Mouse (Mus musculus): ENCODE data around the gene Cpm. TPM values are rescaled to one million over a fixed set of nuclear protein-coding genes. Genes with fewer than 3 reads are reported as not detected.

Cpm gene
- total RNA-seq, 4 experiments from 2014 or later = 1.3 to 2.2 (median 1.5) TPM

DNA sequence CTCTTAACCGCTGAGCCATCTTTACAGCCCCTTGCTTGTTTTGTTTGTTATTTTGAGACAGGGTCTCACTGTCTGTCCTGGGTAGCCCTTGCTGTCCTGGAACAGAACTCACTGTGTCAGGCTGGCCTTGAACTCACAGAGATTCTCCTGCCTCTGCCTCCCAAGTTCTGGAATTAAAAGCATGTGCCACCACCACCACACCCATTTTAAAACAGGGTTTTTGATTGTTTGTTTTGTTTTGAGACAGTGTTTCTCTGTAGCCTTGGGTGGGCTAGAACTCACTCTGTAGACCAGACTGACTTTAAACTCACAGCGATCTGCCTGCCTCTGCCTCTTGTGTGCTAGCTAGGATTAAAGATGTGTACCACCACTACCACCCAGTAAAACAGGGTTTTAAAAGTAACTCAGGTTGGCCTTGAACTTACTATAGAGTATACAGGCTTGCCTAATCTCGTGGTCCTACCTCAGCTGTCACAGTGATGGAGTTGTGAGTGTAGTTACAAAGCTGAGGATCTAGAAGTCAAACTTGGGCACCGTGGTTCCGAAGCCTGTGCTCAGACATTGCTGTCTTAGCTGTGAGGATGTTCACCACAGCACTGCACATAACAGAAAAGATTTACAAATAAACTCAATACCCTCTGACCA, 4.4 kb downstream of the Cpm start:
- DNase-seq (ENCODE audit: low spot score in 2 of 2) = no peak

GRCm38 (mm10) chr10:117634323-117635030, 5.2 kb downstream of the Cpm start:
- no peak for DNase-seq (ENCODE audit: low spot score in 2 of 2)

DNA sequence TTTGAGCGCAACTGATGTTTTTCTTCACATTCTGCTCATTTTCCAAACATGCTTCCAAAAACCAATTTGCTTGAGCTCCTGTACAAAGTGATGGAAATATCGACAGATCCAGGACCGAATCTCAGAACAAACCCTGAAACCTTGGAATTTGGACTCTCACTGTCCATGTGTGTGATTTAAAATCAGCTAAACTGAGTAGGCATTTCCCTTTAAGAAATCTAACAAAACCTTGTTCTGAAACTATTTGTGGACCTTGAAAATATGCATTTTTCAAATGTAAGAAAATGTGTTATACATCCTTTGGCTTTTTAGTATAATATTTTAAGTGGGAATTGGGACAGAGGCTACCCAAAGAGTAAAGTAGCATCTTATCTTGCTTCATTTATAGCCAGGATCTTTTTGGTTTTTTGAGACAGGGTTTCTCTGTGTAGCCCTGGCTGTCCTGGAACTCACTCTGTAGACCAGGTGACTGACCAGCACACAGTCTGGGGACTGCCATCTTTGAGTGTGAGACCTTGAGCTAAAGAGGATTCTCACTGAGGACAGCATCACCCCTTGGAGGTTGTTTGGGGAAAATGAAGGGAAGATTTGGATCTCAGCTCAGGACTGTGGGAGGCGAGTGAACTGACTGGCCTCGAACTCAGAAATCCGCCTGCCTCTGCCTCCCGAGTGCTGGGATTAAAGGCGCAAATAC, 5.9 kb downstream of the Cpm start:
- DNase-seq (ENCODE audit: low spot score in 2 of 2) = no peak

DNA sequence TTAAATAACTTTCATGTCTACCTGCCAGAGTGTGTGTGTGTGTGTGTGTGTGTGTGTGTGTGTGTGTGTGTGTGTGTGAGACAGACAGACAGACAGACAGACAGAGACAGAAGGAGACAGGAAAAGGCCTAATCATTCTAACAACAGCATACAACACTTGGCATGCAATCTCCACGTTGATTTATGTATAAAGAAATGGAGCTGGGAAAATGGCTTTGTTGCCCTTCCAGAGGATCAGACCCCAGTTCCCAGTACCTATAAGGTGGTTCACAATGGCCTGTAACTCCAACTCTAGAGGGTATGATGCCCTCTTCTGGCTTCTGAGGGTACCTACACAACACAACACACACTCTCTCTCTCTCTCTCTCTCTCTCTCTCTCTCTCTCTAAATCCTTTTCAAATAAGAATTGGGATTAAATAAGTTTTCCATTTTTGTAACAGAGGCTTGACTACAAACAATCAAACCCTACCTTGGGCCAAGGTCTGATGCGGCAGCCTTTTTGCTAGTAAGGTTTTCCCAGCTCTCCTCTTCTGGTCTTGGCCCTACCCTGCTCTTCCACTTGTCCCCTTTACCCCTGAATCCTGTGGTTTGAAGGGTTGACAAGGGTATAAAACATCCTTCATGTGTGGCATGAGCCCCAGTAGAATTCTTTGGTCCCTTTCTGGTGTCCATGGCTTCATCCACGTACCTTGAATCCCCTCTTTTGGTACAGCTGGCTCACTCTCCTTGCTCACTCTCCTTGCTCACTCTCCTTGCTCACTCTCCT, 6.7 kb downstream of the Cpm start:
- DNase-seq (ENCODE audit: low spot score in 2 of 2) = no peak

DNA sequence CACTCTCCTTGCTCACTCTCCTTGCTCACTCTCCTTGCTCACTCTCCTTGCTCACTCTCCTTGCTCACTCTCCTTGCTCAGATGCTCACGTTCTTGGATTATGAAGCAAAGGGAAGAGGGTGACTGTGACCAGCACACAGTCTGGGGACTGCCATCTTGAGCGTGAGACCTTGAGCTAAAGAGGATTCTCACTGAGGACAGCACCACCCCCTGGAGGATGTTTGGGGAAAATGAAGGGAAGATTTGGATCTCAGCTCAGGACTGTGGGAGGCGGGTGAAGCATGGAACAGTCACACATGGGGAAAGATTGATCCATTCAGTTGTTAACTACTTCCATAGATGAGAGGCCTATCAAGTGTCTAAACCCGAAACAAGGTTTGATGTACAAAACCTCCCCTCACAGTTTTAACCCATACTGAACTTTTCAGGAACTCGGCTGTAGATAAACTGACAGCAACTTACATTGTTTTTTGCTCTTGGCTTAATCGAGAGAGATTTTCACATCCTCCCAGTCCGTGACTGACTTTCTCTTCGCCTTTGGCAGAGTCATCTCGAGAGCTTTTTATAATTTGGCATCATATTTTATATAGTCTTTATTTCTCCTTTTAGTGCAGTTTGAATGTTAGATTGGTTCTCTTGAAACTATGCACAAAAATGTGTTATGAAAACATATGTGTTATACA, 7.9 kb downstream of the Cpm start:
- no peak for DNase-seq (ENCODE audit: low spot score in 2 of 2)

DNA sequence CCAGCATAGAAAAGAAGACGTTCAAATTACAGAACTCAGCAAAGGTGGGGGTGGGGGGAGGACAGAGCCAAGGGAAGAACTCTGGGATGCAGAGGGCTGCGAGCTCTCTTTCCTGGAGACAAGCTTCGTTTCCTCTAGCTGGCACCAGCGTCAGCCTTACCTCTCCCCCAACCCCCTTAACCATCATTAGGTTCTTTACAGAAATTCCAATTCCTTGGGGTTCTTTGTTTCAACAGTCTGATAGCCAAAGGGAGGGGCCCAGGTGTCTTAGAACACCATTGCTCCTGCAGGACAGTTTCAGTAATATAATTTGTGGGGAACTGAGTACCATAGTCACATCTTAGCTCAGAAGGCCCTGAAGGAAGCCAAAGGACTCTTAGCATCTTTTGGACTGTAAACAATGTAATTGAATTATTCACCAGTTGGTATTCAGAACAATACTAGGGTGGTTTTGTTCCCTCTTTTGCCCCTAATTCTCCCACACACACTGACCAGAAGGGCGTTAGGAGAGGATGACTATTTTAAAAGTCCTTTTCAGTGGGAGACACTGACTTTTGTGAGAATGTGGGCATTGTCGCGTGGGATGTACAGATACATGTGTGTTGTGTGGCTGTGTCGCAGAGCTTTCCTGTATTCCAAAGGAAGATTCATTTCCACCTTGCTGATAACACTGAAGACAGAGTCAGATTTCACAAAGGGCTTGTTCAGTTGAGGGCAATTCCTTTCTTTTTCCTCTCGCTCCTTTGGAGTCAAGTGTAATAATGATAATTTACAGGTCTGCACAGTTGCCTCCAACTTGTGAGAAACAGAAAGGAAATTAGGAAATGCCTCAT, 8.7 kb downstream of the Cpm start:
- no peak for DNase-seq (ENCODE audit: low spot score in 2 of 2)

DNA sequence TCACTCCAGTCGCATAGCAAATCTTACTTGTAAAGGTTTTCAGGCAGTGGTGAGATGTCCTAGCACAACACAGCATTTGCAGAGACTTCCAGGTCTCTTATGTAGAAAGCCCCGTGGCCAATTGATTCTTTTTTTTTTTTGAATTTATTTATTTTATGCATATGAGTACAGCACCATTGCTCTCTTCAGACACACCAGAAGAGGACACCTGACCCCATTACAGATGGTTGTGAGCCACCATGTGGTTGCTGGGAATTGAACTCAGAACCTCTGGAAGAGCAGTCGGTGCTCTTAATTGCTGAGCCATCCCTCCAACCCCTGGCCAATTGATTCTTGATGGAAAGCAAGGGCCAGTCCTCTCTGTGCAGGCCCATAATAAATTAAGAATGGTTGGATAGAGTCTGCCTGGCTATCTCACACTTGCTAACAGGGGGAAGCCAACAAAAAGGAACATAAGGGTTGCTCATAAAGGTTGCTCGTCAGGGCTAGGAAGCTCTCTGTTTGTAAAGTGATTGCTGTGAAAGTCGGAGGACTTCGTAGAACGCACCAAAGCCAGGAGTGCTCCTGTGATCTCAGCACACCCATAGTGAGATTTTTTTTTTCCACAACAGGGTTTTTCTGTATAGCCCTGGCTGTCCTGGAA, 9.4 kb downstream of the Cpm start:
- DNase-seq (ENCODE audit: low spot score in 2 of 2) = no peak

DNA sequence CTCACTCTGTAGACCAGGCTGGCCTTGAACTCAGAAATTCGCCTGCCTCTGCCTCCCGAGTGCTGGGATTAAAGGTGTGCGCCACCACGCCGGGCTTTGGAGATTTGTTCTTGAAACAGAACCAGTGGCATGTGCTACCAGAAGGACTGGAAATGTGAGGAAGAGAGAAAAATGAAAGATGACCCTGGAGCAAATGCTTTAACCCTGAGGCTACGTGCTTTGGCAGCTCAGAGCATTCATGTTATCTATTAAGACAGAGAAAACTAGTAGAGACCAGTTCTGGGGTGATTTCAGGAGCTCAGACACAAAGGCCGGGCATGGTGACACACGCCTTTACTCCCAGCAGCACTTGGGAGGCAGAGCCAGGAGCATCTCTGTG, 9.9 kb downstream of the Cpm start:
- no peak for DNase-seq (ENCODE audit: low spot score in 2 of 2)

DNA sequence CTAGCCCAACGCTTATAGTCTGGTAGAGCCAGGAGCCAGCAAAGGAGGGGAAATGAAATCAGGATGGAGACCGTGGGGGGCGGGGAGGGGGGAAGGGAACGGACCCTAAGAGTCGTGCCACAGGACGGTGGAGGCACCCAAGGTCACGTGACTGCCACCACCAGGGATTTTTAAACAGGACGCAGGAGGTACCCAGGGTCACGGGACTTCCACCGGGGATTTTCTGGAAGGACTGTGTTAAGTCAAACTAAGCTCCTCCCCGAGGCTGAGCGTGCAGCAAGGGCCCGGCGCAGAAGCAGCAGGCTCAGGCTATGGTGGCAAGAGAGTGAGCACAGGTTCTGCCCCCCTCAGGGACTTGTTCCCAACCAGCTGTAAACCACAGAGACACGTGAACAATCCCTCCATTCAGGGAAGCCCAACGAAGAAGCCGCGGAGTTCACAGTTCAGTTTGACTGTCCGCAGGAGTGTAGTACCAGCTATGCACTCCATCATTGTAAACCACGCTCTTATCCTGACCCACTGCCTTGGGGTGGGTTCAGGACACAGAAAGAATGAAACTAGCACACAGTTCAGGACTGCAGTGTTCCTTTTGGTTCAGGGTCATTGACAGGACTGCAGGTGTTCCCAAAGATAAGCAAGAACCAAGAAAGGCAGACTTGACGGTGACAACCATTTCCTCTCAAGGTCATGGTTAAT, 10.7 kb downstream of the Cpm start:
- DNase-seq (ENCODE audit: low spot score in 2 of 2) = no peak

DNA sequence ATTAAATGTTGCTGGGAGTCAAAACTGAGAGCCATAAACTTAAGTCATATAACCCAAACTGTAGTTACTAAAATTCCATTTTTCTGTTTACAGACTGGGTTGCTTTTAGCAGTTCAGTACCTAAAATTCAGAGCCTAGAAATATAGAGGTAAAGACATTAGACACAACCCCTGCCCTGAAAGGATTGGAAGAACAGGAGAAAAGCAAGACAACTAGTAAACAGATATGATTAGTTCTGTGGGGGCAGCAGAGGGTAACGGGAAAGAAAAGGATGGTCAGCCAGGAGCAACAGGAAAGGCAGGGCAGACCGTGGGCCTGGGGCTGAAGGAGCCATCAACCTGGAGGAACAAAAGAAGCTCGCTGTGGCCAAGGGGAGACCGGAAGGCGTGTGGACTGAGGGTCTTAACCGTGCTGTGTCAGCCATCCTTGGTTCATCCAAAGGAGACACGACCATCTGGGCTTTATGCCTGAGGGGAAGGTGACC, 11.3 kb downstream of the Cpm start:
- no peak for DNase-seq (ENCODE audit: low spot score in 2 of 2)

GRCm38 (mm10) chr10:117641400-117642200, 12.3 kb downstream of the Cpm start:
- no peak for DNase-seq (ENCODE audit: low spot score in 2 of 2)

DNA sequence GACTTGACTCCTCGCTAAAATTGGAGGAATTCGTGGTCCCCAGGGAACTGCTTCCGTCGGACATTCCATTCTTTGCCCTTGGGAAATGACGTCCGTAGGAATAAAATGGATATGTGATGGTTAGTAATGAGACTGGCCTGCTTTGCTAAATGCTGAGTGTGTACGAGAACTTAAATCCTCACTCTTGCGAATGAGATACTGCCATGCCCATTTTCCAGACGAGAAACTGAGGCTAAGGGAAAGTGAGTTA, 12.8 kb downstream of the Cpm start:
- DNase-seq (ENCODE audit: low spot score in 2 of 2) = no peak

- DNase-seq (ENCODE audit: low spot score in 2 of 2) = no peak
These were observed 13.4 kb downstream of the Cpm start for GRCm38 (mm10) chr10:117642491-117643262.

DNA sequence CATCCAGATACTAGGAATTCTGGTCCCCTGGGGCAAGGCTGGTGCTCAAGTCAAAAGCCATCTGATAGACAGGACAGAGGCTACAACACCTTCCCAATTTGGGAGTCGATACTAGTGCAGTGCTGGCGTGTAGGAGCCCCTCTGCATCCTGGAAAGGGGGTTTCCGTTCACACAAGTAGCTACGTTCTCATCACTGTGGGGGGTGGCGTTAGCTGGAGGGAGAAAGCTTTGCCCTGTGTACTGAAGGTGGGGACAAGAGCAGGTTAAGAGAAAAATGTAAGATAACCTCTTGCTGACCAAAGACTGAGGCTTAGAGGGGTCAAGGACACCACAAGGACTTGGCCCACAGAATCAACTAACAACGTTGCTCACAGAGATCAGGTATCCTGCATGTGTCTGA, 14.0 kb downstream of the Cpm start:
- DNase-seq (ENCODE audit: low spot score in 2 of 2) = no peak

DNA sequence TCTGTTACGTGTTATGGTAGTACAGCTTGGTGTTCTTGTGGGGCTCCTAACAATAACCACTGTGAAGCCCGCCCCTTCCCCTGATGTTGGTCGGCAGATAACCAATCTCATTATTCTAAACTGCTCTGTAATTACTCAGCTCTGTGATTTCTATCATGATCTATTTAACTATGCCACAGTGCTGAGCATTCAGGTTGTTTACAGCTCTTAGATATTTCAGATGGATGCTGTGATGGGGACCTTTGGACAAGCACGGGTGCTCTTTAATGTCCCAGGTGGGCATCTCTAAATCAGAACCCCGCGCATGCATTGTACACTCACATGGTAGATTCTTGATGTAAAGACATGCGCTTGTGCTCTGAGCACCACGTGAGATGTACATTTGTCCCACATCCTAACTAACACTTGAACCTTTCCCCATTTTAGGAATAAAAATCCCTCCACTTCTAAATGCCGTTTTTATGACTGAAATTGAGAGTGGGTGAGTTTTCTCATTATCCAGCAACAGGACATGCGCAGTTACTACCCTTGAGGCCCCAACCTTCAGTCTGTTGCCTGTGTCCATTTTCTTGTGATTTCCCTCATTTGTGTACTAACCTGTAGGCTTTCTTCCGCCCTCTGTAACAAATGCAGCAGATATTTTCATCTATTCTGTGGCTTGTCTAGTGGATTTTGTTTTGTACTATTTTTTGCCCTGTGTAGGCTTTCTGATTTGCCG, 14.6 kb downstream of the Cpm start:
- no peak for DNase-seq (ENCODE audit: low spot score in 2 of 2)

- DNase-seq (ENCODE audit: low spot score in 2 of 2) = no peak
These were observed 15.1 kb downstream of the Cpm start for GRCm38 (mm10) chr10:117644429-117644748.

GRCm38 (mm10) chr10:117644828-117645227, 15.5 kb downstream of the Cpm start:
- DNase-seq (ENCODE audit: low spot score in 2 of 2) = no peak
